Mouse (Mus musculus) embryonic facial prominence, embryonic 15.5 days (tissue): ENCODE measurements around the gene Gm12248. TPM values are rescaled to one million over a fixed set of nuclear protein-coding genes. Genes with fewer than 3 reads are reported as not detected.

Experiments
- ATAC-seq: fragments of 200-750 bp; cut with Nextera tagmentation; 2 replicates; pipeline ENCODE4 v1.8.0; 2017; ENCODE audit warnings: low read depth, moderate TSS enrichment; ENCODE audit not compliant: insufficient number of reproducible peaks, low FRiP score, low TSS enrichment
- H3K27ac ChIP-seq: fragments of 300-500 bp; sonication (generic); replicated peaks from 2 replicates; pipeline ENCODE4 v1.5.1; 2015; ENCODE audit warnings: mild to moderate bottlenecking, inconsistent platforms
- H3K27me3 ChIP-seq: fragments of 300-500 bp; sonication (generic); 2 replicates; pipeline ENCODE4 v1.6.1; 2015; ENCODE audit warnings: inconsistent platforms
- H3K36me3 ChIP-seq: fragments of 300-500 bp; sonication (generic); 2 replicates; pipeline ENCODE4 v1.6.1; 2015; ENCODE audit warnings: mild to moderate bottlenecking, inconsistent platforms
- H3K4me1 ChIP-seq: fragments of 300-500 bp; sonication (generic); 2 replicates; pipeline ENCODE4 v1.6.1; 2015; ENCODE audit warnings: inconsistent platforms
- H3K4me2 ChIP-seq: fragments of 300-500 bp; sonication (generic); replicated peaks from 2 replicates; pipeline ENCODE4 v1.6.1; 2015; ENCODE audit warnings: mild to moderate bottlenecking, inconsistent platforms
- H3K4me3 ChIP-seq: fragments of 300-500 bp; sonication (generic); replicated peaks from 2 replicates; pipeline ENCODE4 v1.5.1; 2015; ENCODE audit warnings: mild to moderate bottlenecking, inconsistent platforms
- H3K9ac ChIP-seq: fragments of 300-500 bp; sonication (generic); 2 replicates; pipeline ENCODE4 v1.6.1; 2015; ENCODE audit warnings: inconsistent platforms
- H3K9me3 ChIP-seq: fragments of 300-500 bp; sonication (generic); replicated peaks from 2 replicates; pipeline ENCODE4 v1.6.1; 2016; ENCODE audit warnings: inconsistent platforms
- WGBS: fragments of 180-500 bp; shearing (Covaris S2); methylation state at CpG from one replicate; pipeline ENCODE4 v1.1.7; 2015; 5-methylcytosine and 5-hydroxymethylcytosine counted together
- polyA plus RNA-seq: library from polyadenylated mRNA; unstranded; fragments of >200 nt; fragmentation: Nextera tagmentation; extraction: Ambion mirVana; gene quantifications from 2 replicates; pipeline ENCODE4 v1.2.1, GENCODE M21; 2015

Gm12248 gene
- polyA plus RNA-seq, 1 experiment from 2014 or later: not detected

GRCm38 (mm10) chr11:58123711-58124110 is 30.8 kb upstream of the Gm12248 start:
- Histone ChIP-seq H3K4me2 (no peak overlapping the region), H3K4me1 (no peaks in the 10 kb centered on the region), H3K4me3 (no peak overlapping the region), H3K9me3 (no peaks in the 10 kb centered on the region), H3K9ac (no peak overlapping the region), H3K36me3 (peaks cover 95% of the 10 kb centered on the region), H3K27me3 (no peaks in the 10 kb centered on the region), H3K27ac (no peak overlapping the region)
- WGBS: 86% methylated on average over 2 of the region's 2 CpGs
- ATAC-seq: no peak

DNA sequence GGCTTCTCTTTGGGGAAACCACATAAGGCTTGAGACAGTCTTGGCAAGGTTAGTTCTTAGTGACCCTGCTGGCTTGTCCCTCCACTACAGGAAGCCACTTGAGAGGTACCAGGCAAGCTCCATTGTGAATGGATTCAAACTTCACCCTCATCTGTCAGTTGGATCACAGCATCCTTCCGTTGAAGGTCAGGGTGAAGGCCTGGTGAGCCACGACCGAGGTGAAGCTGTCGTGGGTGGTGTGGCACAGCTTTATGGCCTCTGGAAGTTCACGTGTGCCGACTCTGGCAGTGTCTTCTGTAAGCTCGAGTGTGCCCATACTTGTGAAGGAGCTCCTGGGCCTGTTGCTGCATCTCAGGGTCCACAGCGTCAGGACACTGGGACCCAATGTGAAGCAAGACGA is 28.4 kb upstream of the Gm12248 start:
- Histone ChIP-seq H3K9ac (no peak overlapping the region), H3K36me3 (peaks cover 93% of the 10 kb centered on the region), H3K4me2 (no peak overlapping the region), H3K4me1 (no peaks in the 10 kb centered on the region), H3K4me3 (no peak overlapping the region), H3K27ac (no peak overlapping the region), H3K9me3 (no peaks in the 10 kb centered on the region), H3K27me3 (no peaks in the 10 kb centered on the region)
- ATAC-seq: no peak
- 91% methylated on average over 9 of the region's 9 CpGs for WGBS

DNA sequence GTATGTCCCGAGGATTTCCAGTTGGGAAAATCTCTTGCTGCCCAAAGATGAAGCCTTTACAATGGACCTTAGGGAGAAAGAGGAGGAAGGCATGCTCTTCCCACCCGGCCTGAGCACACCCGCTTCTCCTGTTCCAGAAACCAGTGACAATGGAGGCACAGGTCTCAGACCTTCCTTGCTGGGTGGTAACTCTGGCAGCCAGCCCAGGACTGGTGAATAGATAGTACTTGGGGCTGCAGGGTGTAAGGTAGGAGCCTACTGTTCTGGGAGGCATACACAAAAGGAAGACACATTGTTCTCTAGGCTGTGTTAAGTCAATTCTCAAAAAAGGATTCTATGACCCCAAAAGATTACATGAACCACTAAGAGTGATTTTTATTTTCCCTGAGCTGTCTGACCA is 27.7 kb upstream of the Gm12248 start:
- WGBS: 63% methylated on average over 3 of the region's 3 CpGs
- Histone ChIP-seq H3K27ac (no peak overlapping the region), H3K9ac (no peak overlapping the region), H3K4me2 (no peak overlapping the region), H3K9me3 (no peaks in the 10 kb centered on the region), H3K4me3 (no peak overlapping the region), H3K27me3 (no peaks in the 10 kb centered on the region), H3K36me3 (peaks cover 91% of the 10 kb centered on the region), H3K4me1 (no peaks in the 10 kb centered on the region)
- ATAC-seq: no peak

- Histone ChIP-seq H3K27me3 (no peaks in the 10 kb centered on the region), H3K36me3 (peaks cover 92% of the 10 kb centered on the region), H3K4me2 (no peak overlapping the region), H3K4me1 (no peaks in the 10 kb centered on the region), H3K9me3 (no peaks in the 10 kb centered on the region), H3K9ac (no peak overlapping the region), H3K4me3 (no peak overlapping the region), H3K27ac (no peak overlapping the region)
- no peak for ATAC-seq
- 87% methylated on average over 10 of the region's 10 CpGs for WGBS
Measured at GRCm38 (mm10) chr11:58117044-58117652, 24.2 kb upstream of the Gm12248 start.

DNA sequence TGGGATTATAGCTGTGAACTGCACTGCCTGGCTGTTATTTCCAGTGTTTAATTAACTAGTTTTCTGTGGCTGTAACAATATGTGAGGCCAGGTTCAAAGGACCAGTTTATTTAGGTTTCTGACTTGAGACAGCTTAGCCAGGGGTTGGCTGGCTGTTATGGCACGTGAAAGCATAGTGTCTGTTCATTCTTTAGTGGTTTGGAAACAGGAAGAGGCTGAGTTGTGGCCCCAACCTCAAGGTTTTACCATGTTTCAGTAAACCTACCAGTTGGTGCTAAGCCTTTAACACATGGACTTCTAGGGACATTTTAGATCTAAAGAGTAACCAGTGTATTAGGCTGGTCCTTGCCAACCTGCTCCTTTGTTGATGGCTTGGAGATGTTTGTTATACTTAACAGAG is 23.6 kb upstream of the Gm12248 start:
- peaks cover 92% of the 10 kb centered on the region for H3K36me3 ChIP-seq
- no peak for ATAC-seq
- no peak overlapping the region for H3K27ac ChIP-seq
- no peaks in the 10 kb centered on the region for H3K27me3 ChIP-seq
- no peak overlapping the region for H3K4me2 ChIP-seq
- no peaks in the 10 kb centered on the region for H3K9me3 ChIP-seq
- H3K4me3 ChIP-seq: no peak overlapping the region
- no peaks in the 10 kb centered on the region for H3K4me1 ChIP-seq
- WGBS: 83% methylated on average over 1 of the region's 1 CpGs
- no peak overlapping the region for H3K9ac ChIP-seq

DNA sequence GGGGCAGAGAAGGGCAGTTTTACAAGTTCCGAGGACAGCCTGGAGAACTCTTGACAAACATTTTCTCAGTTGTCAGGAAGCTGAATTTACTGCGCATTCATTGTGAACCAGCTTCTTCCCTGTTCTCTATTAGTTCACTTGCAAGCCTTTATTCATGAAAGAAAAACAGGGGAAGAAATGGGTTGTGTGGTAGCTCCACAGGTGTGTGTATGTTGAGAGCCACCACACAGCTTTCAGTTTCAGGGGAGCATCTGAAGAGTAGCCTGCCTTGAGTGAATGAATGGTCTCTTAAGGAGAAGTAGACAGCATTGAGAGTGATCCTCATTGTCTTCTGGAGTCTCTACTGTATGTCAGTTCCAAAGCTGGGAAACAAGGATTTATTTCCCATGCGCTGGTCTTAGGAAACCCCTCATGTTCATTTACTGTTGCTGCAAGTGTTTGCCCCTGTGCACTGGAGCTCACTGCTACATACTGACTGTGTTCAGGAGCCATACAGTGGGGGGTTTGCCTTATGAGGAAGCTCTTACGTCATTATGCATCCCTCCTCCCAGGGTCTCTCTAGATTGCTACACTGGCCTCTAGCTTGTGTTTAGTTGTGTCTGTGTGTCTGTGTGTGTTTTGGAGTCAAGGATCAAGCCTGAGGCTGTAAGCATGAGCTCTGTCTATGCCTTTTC is 14.9 kb upstream of the Gm12248 start:
- WGBS: 80% methylated on average over 4 of the region's 4 CpGs
- no peak overlapping the region for H3K27ac ChIP-seq
- no peak overlapping the region for H3K9ac ChIP-seq
- peaks cover 23% of the 10 kb centered on the region for H3K4me1 ChIP-seq
- H3K4me3 ChIP-seq: no peak overlapping the region
- no peak overlapping the region for H3K4me2 ChIP-seq
- H3K36me3 ChIP-seq: peaks cover 28% of the 10 kb centered on the region
- no peak for ATAC-seq
- H3K9me3 ChIP-seq: no peaks in the 10 kb centered on the region
- no peaks in the 10 kb centered on the region for H3K27me3 ChIP-seq

- Histone ChIP-seq H3K4me2 (no peak overlapping the region), H3K27ac (no peak overlapping the region), H3K36me3 (peaks cover 20% of the 10 kb centered on the region), H3K4me3 (no peak overlapping the region), H3K9me3 (no peaks in the 10 kb centered on the region), H3K27me3 (no peaks in the 10 kb centered on the region), H3K4me1 (peaks cover 25% of the 10 kb centered on the region), H3K9ac (no peak overlapping the region)
- 39% methylated on average over 3 of the region's 3 CpGs for WGBS
- no peak for ATAC-seq
Measured at GRCm38 (mm10) chr11:58107009-58107408, 14.1 kb upstream of the Gm12248 start.

DNA sequence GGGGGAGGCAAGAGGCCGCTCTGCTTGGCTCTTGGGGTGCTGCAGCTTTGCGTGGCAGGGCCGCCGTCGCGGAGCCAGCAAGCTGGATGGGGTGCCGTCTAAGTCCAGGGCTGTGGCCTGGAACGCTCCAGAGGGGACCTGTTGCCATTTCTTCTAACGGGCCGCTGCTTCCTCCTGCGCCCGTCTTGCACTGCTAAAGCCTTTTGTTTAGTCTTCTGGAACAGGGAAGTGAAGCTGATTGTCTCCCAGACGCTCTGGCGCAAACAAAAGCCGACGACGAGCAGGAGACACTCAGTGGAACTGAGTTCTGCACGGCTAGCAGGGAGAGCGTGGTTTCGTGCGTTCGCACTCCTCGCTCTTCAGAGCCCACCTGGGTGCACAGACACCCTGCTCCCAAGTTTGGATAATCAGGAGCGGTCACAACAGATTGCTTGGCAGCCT is 11.4 kb upstream of the Gm12248 start:
- H3K27me3 ChIP-seq: no peaks in the 10 kb centered on the region
- peak overlapping the region; percentile 82 for H3K9ac ChIP-seq
- H3K27ac ChIP-seq: peak overlapping the region; percentile 86
- peak overlapping the region; percentile 91 for H3K4me3 ChIP-seq
- peaks cover 25% of the 10 kb centered on the region for H3K4me1 ChIP-seq
- H3K9me3 ChIP-seq: no peaks in the 10 kb centered on the region
- ATAC-seq: peak; percentile 15; the same call in 1 of the 2 replicates
- no peaks in the 10 kb centered on the region for H3K36me3 ChIP-seq
- WGBS: under 1% methylated on average over 24 of the region's 24 CpGs
- H3K4me2 ChIP-seq: peak overlapping the region; percentile 67

GRCm38 (mm10) chr11:58103697-58104306 is 10.9 kb upstream of the Gm12248 start, which contains the start of gene Cnot8:
Gene Cnot8, plus strand, starts transcription at chr11:58104153.
- Histone ChIP-seq H3K4me3 (peak within 1 kb of the TSS; percentile 91), H3K9ac (peak within 1 kb of the TSS; percentile 82)

GRCm38 (mm10) chr11:58103344-58103653 is 10.4 kb upstream of the Gm12248 start:
- Histone ChIP-seq H3K9me3 (no peaks in the 10 kb centered on the region), H3K36me3 (no peaks in the 10 kb centered on the region), H3K4me3 (peak overlapping the region; percentile 91), H3K9ac (peak overlapping the region; percentile 41), H3K4me1 (peaks cover 25% of the 10 kb centered on the region), H3K27me3 (no peaks in the 10 kb centered on the region), H3K27ac (peak overlapping the region; percentile 77), H3K4me2 (peak overlapping the region; percentile 67)
- ATAC-seq: peak; percentile 6; the same call in 1 of the 2 replicates
- WGBS: 41% methylated on average over 13 of the region's 13 CpGs

More at GRCm38 (mm10) chr11:58103697-58104306, 10.9 kb upstream of the Gm12248 start, which contains the start of gene Cnot8:
- Histone ChIP-seq H3K9me3 (no peaks in the 10 kb centered on the region), H3K4me1 (peaks cover 25% of the 10 kb centered on the region), H3K27me3 (no peaks in the 10 kb centered on the region), H3K4me2 (peak within 1 kb of the TSS; percentile 67), H3K36me3 (no peaks in the 10 kb centered on the region), H3K27ac (peak within 1 kb of the TSS; percentile 86)
- WGBS: under 1% methylated on average over 52 of the region's 55 CpGs
- ATAC-seq: peak; percentile 97

GRCm38 (mm10) chr11:58102581-58103343 is 9.8 kb upstream of the Gm12248 start:
- H3K4me3 ChIP-seq: peak overlapping the region; percentile 91
- peak overlapping the region; percentile 77 for H3K27ac ChIP-seq
- peak overlapping the region; percentile 67; the same call in 1 of the 2 replicates for H3K4me2 ChIP-seq

More at GRCm38 (mm10) chr11:58102581-58103343, 9.8 kb upstream of the Gm12248 start:
- 83% methylated on average over 9 of the region's 9 CpGs for WGBS
- ATAC-seq: no peak
- Histone ChIP-seq H3K9ac (no peak overlapping the region), H3K4me1 (peaks cover 28% of the 10 kb centered on the region), H3K9me3 (no peaks in the 10 kb centered on the region), H3K27me3 (no peaks in the 10 kb centered on the region), H3K36me3 (no peaks in the 10 kb centered on the region)
